Mouse (Mus musculus) lung, adult 2 months (tissue): ENCODE data around the gene Gal3st1.

ENCODE experiments used
- CTCF ChIP-seq: fragments of 200-500 bp; IDR thresholded peaks from 2 replicates; pipeline ENCODE4 v1.5.1; 2011; ENCODE audit warnings: mild to moderate bottlenecking, low read length, control low read depth; ENCODE audit not compliant: insufficient read depth
- POLR2A ChIP-seq: fragments of 200-500 bp; IDR thresholded peaks from 2 replicates; pipeline ENCODE4 v1.6.1; 2011; ENCODE audit warnings: low read depth, mild to moderate bottlenecking, control low read depth, low read length, borderline replicate concordance; ENCODE audit errors: extremely low read depth

DNA sequence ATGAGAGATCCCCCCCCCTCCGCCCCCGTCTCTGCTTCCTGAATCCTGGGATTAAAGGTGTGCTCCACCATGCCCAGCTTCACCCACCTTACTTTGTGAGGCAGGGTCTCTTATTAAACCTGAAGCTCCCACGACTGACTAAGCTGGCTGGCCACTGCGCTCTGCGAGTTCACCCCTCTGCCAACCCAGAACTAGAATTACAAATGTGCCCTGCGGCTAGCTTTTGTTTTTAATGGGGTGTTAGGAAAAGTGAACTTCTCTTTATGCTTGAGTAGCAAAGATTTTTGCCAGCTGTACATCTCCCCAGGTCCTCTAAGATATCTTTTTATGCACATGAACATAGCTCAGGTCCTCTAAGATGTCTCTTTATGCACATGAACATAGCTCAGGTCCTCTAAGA lies 10.5 kb downstream of the Gal3st1 start:
- TF ChIP-seq CTCF: no peak
- TF ChIP-seq POLR2A: no peak
